Mouse (Mus musculus): ENCODE data around the gene Gm17387. TPM values are rescaled to one million over a fixed set of nuclear protein-coding genes. Genes with fewer than 3 reads are reported as not detected.
"Not testable (repeated sequence)": the region's sequence is repeated elsewhere in the genome, so short reads cannot be mapped to it uniquely, and the experiment has no call there.

The Gm17387 gene
- polyA plus RNA-seq, 1 experiment: not detected

DNA sequence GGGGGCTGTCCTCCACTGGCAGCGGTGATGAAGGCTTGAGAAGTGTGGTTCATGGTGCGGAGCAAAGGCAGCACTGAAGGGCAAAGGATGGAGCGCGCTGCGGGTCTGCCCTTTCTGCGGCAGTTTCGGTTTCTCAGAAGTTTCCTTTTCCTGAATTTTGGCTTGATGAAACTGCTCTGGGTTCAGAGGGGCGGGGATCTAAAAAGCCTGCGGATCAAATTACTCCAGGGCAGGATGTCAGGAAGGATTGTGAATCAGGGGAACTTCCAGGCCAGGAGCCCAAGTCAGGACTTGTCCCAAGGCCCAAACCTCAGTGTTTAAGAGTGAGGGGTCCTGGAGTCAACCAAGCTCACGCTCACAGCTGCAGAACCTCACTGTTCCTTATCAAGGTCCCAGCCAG, 18.3 kb upstream of the Gm17387 start, which contains the start of gene Ifitm3:
Gene Ifitm3 (minus strand): TSS at position 178 of the 400 bp plus-strand sequence.
- whole genome bisulfite sequencing: 63% methylated on average over 10 of the region's 10 CpGs
- H3K27ac ChIP-seq (ENCODE audit: insufficient read depth, low read depth, low read length): peak within 1 kb of the TSS; percentile 34
- TF ChIP-seq POLR2A (IDR thresholded peaks at IDR 0.05; ENCODE audit: insufficient read depth, low read depth, low read length) (no peak), CTCF (IDR thresholded peaks at IDR 0.05; ENCODE audit: insufficient read depth, low read depth, low read length) (no peak)

DNA sequence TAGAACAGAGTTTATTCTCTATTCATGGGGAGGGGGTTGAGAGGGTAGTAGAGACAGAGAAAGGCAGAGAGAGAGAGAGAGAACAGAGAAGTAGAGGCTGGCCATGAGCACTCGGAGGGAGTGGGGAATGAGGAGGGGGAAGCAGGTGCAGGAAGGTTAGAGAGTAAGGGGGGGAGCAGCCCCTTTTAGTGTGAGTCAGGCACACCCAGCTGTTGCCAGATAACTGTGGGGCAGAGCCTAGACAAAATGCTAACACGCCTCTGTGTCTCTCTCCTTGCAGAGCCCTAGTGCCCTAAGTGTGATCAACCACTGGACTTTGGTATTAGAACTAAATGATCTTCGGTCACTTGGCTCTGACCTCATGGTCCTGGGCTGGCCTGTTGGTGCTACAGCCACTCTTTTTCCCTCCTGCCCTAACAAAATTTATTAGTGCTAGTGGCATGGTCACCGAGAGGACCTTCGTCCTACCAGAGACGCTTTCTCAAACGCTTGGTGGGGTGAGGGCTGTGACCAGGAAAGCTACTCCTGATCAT, 17.6 kb upstream of the Gm17387 start:
- TF ChIP-seq POLR2A (IDR thresholded peaks at IDR 0.05; ENCODE audit: insufficient read depth, low read depth, low read length): no peak
- TF ChIP-seq CTCF (IDR thresholded peaks at IDR 0.05; ENCODE audit: insufficient read depth, low read depth, low read length): no peak
- no peak overlapping the region for H3K4me3 ChIP-seq (ENCODE audit: insufficient read depth, low read depth, low read length)
- no peak overlapping the region for H3K27ac ChIP-seq (ENCODE audit: insufficient read depth, low read depth, low read length)
- 90% methylated on average over 7 of the region's 7 CpGs for WGBS
- peaks cover 3% of the 10 kb centered on the region; the same call in 1 of the 2 replicates for H3K4me1 ChIP-seq (ENCODE audit: control insufficient read depth, insufficient read depth, low read length)

More for the DNA sequence above, 18.3 kb upstream of the Gm17387 start, which contains the start of gene Ifitm3:
- H3K4me1 ChIP-seq (ENCODE audit: control insufficient read depth, insufficient read depth, low read length): peaks cover 3% of the 10 kb centered on the region; the same call in 1 of the 2 replicates
- peak within 1 kb of the TSS; percentile 28; the same call in 1 of the 2 replicates for H3K4me3 ChIP-seq (ENCODE audit: insufficient read depth, low read depth, low read length)

GRCm38 (mm10) chr7:141016707-141017697, 11.9 kb upstream of the Gm17387 start:
- WGBS: 81% methylated on average over 10 of the region's 10 CpGs
- H3K4me1 ChIP-seq (ENCODE audit: control insufficient read depth, insufficient read depth, low read length): no peaks in the 10 kb centered on the region
- no peak overlapping the region for H3K27ac ChIP-seq (ENCODE audit: insufficient read depth, low read depth, low read length)
- TF ChIP-seq POLR2A (IDR thresholded peaks at IDR 0.05; ENCODE audit: insufficient read depth, low read depth, low read length) (no peak), CTCF (IDR thresholded peaks at IDR 0.05; ENCODE audit: insufficient read depth, low read depth, low read length) (no peak)
- H3K4me3 ChIP-seq (ENCODE audit: insufficient read depth, low read depth, low read length): no peak overlapping the region

- not testable (repeated sequence) for H3K4me1 ChIP-seq (ENCODE audit: control insufficient read depth, insufficient read depth, low read length); H3K27ac ChIP-seq (ENCODE audit: insufficient read depth, low read depth, low read length); H3K4me3 ChIP-seq (ENCODE audit: insufficient read depth, low read depth, low read length)
- WGBS: 92% methylated on average over 1 of the region's 1 CpGs
These were observed 11.1 kb upstream of the Gm17387 start, which contains the start of gene Ifitm6 for GRCm38 (mm10) chr7:141017824-141018223. Gene Ifitm6 (minus strand): TSS chr7:141017924.

GRCm38 (mm10) chr7:141019028-141019427, 9.9 kb upstream of the Gm17387 start:
- Histone ChIP-seq H3K4me1 (ENCODE audit: control insufficient read depth, insufficient read depth, low read length) (no peaks in the 10 kb centered on the region), H3K27ac (ENCODE audit: insufficient read depth, low read depth, low read length) (no peak overlapping the region), H3K4me3 (ENCODE audit: insufficient read depth, low read depth, low read length) (no peak overlapping the region)
- no peak for TF ChIP-seq POLR2A (IDR thresholded peaks at IDR 0.05; ENCODE audit: insufficient read depth, low read depth, low read length)
- TF ChIP-seq CTCF (IDR thresholded peaks at IDR 0.05; ENCODE audit: insufficient read depth, low read depth, low read length): no peak
- 97% methylated on average over 5 of the region's 5 CpGs for WGBS

- Histone ChIP-seq H3K27ac (ENCODE audit: insufficient read depth, low read depth, low read length) (no peak overlapping the region), H3K4me3 (ENCODE audit: insufficient read depth, low read depth, low read length) (no peak overlapping the region), H3K4me1 (ENCODE audit: control insufficient read depth, insufficient read depth, low read length) (no peaks in the 10 kb centered on the region; the same call in 1 of the 2 replicates)
- TF ChIP-seq POLR2A (IDR thresholded peaks at IDR 0.05; ENCODE audit: insufficient read depth, low read depth, low read length) (no peak), CTCF (IDR thresholded peaks at IDR 0.05; ENCODE audit: insufficient read depth, low read depth, low read length) (no peak)
- WGBS: 76% methylated on average over 14 of the region's 14 CpGs
These were observed 7.2 kb upstream of the Gm17387 start for GRCm38 (mm10) chr7:141021489-141022449.

GRCm38 (mm10) chr7:141024865-141025838, 3.8 kb upstream of the Gm17387 start:
- 36% methylated on average over 6 of the region's 6 CpGs for WGBS
- no peaks in the 10 kb centered on the region; the same call in 1 of the 2 replicates for H3K4me1 ChIP-seq (ENCODE audit: control insufficient read depth, insufficient read depth, low read length)
- H3K4me3 ChIP-seq (ENCODE audit: insufficient read depth, low read depth, low read length): no peak overlapping the region
- TF ChIP-seq POLR2A (IDR thresholded peaks at IDR 0.05; ENCODE audit: insufficient read depth, low read depth, low read length) (no peak), CTCF (IDR thresholded peaks at IDR 0.05; ENCODE audit: insufficient read depth, low read depth, low read length) (no peak)
- peak overlapping the region; percentile 40 for H3K27ac ChIP-seq (ENCODE audit: insufficient read depth, low read depth, low read length)

Data from olfactory bulb, adult 2 months (tissue).